Mouse (Mus musculus): ENCODE measurements at regions not wholly inside any gene's neighbourhood (a gene's known extent, or its start where the extent isn't known, plus 50 kb on each side); places are given as distances from the start of the nearest gene placed in this dataset.

- no peak for TF ChIP-seq HCFC1 (IDR thresholded peaks at IDR 0.05; ENCODE audit: borderline replicate concordance, insufficient read depth, low read length)
- no peak for TF ChIP-seq ZNF384 (IDR thresholded peaks at IDR 0.05; ENCODE audit: low read depth, low read length)
- TF ChIP-seq ZC3H11A (IDR thresholded peaks at IDR 0.05; ENCODE audit: borderline replicate concordance, low read depth, low read length): no peak
- TF ChIP-seq MAFK (IDR thresholded peaks at IDR 0.05; ENCODE audit: insufficient read depth, low read depth, low read length): no peak
- in situ Hi-C loops (cut with MboI; ENCODE audit: low sequenced_read_pairs in 2 of 2, unreplicated experiment in 2 of 2): loop anchor here in 1 of 2 experiments (25.0 kb wide), 1 partner anchor 572 kb away; no protein-coding TSS in a partner anchor
- no peak for DNase-seq (ENCODE audit: low read depth, low spot score)
- Histone ChIP-seq H3K36me3 (ENCODE audit: control insufficient read depth, insufficient read depth, low read length, poor library complexity, severe bottlenecking) (no peaks in the 10 kb centered on the region), H3K4me1 (ENCODE audit: control insufficient read depth in 2 of 2, insufficient read depth in 2 of 2, low read length in 2 of 2, poor library complexity in 1 of 2) (peaks cover 1 to 3% of the 10 kb centered on the region in 2 experiments; a peak in 1 of 4 replicates), H3K27ac (ENCODE audit: insufficient read depth, low read depth, low read length, poor library complexity, severe bottlenecking) (no peak overlapping the region), H3K4me3 (ENCODE audit: insufficient read depth in 1 of 2, low read depth in 1 of 2, low read length in 2 of 2, poor library complexity in 1 of 2, severe bottlenecking in 1 of 2) (no peak overlapping the region), H3K9me3 (ENCODE audit: control insufficient read depth, insufficient read depth, low read depth, low read length) (no peaks in the 10 kb centered on the region), H3K9ac (ENCODE audit: insufficient read depth, low read depth, low read length, poor library complexity, severe bottlenecking) (no peak overlapping the region)
Measured at GRCm38 (mm10) chr2:105515326-105515725, 116.2 kb upstream of the Rcn1 start.

DNA sequence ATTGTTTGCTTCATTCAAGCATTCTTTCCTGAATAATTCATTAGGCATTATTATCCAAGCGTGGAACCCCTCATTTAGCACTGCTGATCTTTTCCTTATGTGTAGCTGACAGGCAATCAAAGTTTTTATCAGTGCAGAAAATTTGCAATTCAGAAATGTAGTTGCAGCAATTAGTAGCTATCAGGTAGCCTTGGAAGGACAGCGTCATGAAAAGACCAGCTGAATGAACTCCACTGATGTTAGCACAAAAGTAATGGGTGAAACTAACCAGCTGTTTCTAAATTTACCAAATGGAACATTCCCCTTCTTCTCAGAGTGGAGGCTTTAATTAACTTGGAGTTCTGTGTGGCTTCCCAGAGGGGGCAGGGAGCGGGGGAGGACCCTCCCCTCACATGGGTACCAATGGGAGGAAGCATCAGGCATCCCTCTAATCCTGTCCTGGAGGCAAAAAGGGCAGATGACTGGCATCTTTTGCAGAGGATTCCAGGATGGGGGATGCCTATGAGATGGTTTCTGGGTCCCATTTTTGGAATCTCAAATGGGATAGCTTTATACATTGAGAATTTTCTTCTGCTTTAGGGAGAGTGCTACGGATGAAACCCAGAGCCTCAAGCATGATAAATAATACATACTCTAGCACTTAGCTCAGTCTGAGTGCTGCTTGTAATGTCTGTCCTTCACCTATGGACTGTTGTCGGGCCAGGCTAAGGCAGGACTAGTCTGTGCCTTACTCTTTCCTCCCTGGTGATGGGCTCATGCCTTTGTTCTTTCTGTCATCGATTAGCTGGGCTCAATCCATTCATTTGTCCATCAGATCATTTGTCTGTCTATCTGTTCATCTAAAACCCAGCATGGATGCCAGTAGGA is 117.4 kb upstream of the Rcn1 start:
- Histone ChIP-seq H3K4me1 (ENCODE audit: control insufficient read depth in 2 of 2, insufficient read depth in 2 of 2, low read length in 2 of 2, poor library complexity in 1 of 2) (peaks cover 1 to 3% of the 10 kb centered on the region in 2 experiments; a peak in 1 of 4 replicates), H3K27ac (ENCODE audit: insufficient read depth, low read depth, low read length, poor library complexity, severe bottlenecking) (no peak overlapping the region), H3K36me3 (ENCODE audit: control insufficient read depth, insufficient read depth, low read length, poor library complexity, severe bottlenecking) (no peaks in the 10 kb centered on the region), H3K9ac (ENCODE audit: insufficient read depth, low read depth, low read length, poor library complexity, severe bottlenecking) (no peak overlapping the region), H3K4me3 (ENCODE audit: insufficient read depth in 1 of 2, low read depth in 1 of 2, low read length in 2 of 2, poor library complexity in 1 of 2, severe bottlenecking in 1 of 2) (no peak overlapping the region), H3K9me3 (ENCODE audit: control insufficient read depth, insufficient read depth, low read depth, low read length) (no peaks in the 10 kb centered on the region)
- in situ Hi-C loops (cut with MboI; ENCODE audit: low sequenced_read_pairs in 2 of 2, unreplicated experiment in 2 of 2): loop anchor here in 1 of 2 experiments (25.0 kb wide), 1 partner anchor 571 kb away; no protein-coding TSS in a partner anchor
- no peak for DNase-seq (ENCODE audit: low read depth, low spot score)
- TF ChIP-seq ZC3H11A (IDR thresholded peaks at IDR 0.05; ENCODE audit: borderline replicate concordance, low read depth, low read length) (no peak), CHD2 (IDR thresholded peaks at IDR 0.05; ENCODE audit: low read depth, low read length) (no peak), ZNF384 (IDR thresholded peaks at IDR 0.05; ENCODE audit: low read depth, low read length) (no peak), HCFC1 (IDR thresholded peaks at IDR 0.05; ENCODE audit: borderline replicate concordance, insufficient read depth, low read length) (no peak), MAFK (IDR thresholded peaks at IDR 0.05; ENCODE audit: insufficient read depth, low read depth, low read length) (no peak)

- Histone ChIP-seq H3K9me3 (ENCODE audit: control insufficient read depth, insufficient read depth, low read depth, low read length) (no peaks in the 10 kb centered on the region), H3K27ac (ENCODE audit: insufficient read depth, low read depth, low read length, poor library complexity, severe bottlenecking) (no peak overlapping the region; the same call in 1 of the 2 replicates), H3K9ac (ENCODE audit: insufficient read depth, low read depth, low read length, poor library complexity, severe bottlenecking) (no peak overlapping the region), H3K36me3 (ENCODE audit: control insufficient read depth, insufficient read depth, low read length, poor library complexity, severe bottlenecking) (no peaks in the 10 kb centered on the region), H3K4me1 (ENCODE audit: control insufficient read depth in 2 of 2, insufficient read depth in 2 of 2, low read length in 2 of 2, poor library complexity in 1 of 2) (no peaks in the 10 kb centered on the region), H3K4me3 (ENCODE audit: insufficient read depth in 1 of 2, low read depth in 1 of 2, low read length in 2 of 2, poor library complexity in 1 of 2, severe bottlenecking in 1 of 2) (no peak overlapping the region)
- no peak for DNase-seq (ENCODE audit: low read depth, low spot score)
- TF ChIP-seq ZNF384 (IDR thresholded peaks at IDR 0.05; ENCODE audit: low read depth, low read length) (no peak), CHD2 (IDR thresholded peaks at IDR 0.05; ENCODE audit: low read depth, low read length) (no peak), ZC3H11A (IDR thresholded peaks at IDR 0.05; ENCODE audit: borderline replicate concordance, low read depth, low read length) (no peak), MAFK (IDR thresholded peaks at IDR 0.05; ENCODE audit: insufficient read depth, low read depth, low read length) (no peak), HCFC1 (IDR thresholded peaks at IDR 0.05; ENCODE audit: borderline replicate concordance, insufficient read depth, low read length) (no peak)
- in situ Hi-C loops (cut with MboI; ENCODE audit: low sequenced_read_pairs in 2 of 2, unreplicated experiment in 2 of 2): loop anchor here in 1 of 2 experiments (25.0 kb wide), 1 partner anchor 565 kb away; no protein-coding TSS in a partner anchor
Measured at GRCm38 (mm10) chr2:105521841-105522240, 122.7 kb upstream of the Rcn1 start.

- Histone ChIP-seq H3K36me3 (ENCODE audit: control insufficient read depth, insufficient read depth, low read length, poor library complexity, severe bottlenecking) (no peaks in the 10 kb centered on the region), H3K4me1 (ENCODE audit: control insufficient read depth in 2 of 2, insufficient read depth in 2 of 2, low read length in 2 of 2, poor library complexity in 1 of 2) (no peaks in the 10 kb centered on the region), H3K9me3 (ENCODE audit: control insufficient read depth, insufficient read depth, low read depth, low read length) (no peaks in the 10 kb centered on the region), H3K4me3 (ENCODE audit: insufficient read depth in 1 of 2, low read depth in 1 of 2, low read length in 2 of 2, poor library complexity in 1 of 2, severe bottlenecking in 1 of 2) (no peak overlapping the region), H3K9ac (ENCODE audit: insufficient read depth, low read depth, low read length, poor library complexity, severe bottlenecking) (no peak overlapping the region), H3K27ac (ENCODE audit: insufficient read depth, low read depth, low read length, poor library complexity, severe bottlenecking) (no peak overlapping the region)
- DNase-seq (ENCODE audit: low read depth, low spot score): peak; percentile 75
- in situ Hi-C loops (cut with MboI; ENCODE audit: low sequenced_read_pairs in 2 of 2, unreplicated experiment in 2 of 2): loop anchor here in 1 of 2 experiments (25.0 kb wide), 1 partner anchor 564 kb away; no protein-coding TSS in a partner anchor
- TF ChIP-seq ZNF384 (IDR thresholded peaks at IDR 0.05; ENCODE audit: low read depth, low read length) (no peak), ZC3H11A (IDR thresholded peaks at IDR 0.05; ENCODE audit: borderline replicate concordance, low read depth, low read length) (peak; percentile 83)
Measured at GRCm38 (mm10) chr2:105523297-105523802, 124.2 kb upstream of the Rcn1 start.
